Mouse (Mus musculus) megakaryocyte, embryonic 14.5 days (primary cell): ENCODE results near the gene Sp6. TPM values are rescaled to one million over a fixed set of nuclear protein-coding genes. Genes with fewer than 3 reads are reported as not detected.

Source experiments
- H3K27me3 ChIP-seq: replicated peaks from 2 replicates; pipeline ENCODE3; 2012; ENCODE audit warnings: inconsistent platforms
- H3K36me3 ChIP-seq: replicated peaks from 2 replicates; pipeline ENCODE3; 2012; ENCODE audit warnings: low read length, inconsistent platforms, mixed read lengths
- H3K4me1 ChIP-seq: 2 replicates; pipeline ENCODE4 v1.6.1; 2012; ENCODE audit warnings: inconsistent platforms
- H3K4me3 ChIP-seq: replicated peaks from 2 replicates; pipeline ENCODE3; 2012; ENCODE audit warnings: moderate library complexity, mild to moderate bottlenecking, inconsistent platforms
- H3K9me3 ChIP-seq: 2 replicates; pipeline ENCODE4 v1.6.1; 2012; ENCODE audit warnings: inconsistent platforms
- FLI1 ChIP-seq: IDR thresholded peaks from 2 replicates; pipeline ENCODE4 v1.6.1; 2012; ENCODE audit warnings: low read length, inconsistent platforms, mixed read lengths
- GATA1 ChIP-seq: IDR thresholded peaks from 3 replicates; pipeline ENCODE4 v1.6.1; 2012; ENCODE audit warnings: mixed read lengths, low read length, inconsistent platforms, borderline replicate concordance
- polyA plus RNA-seq: library from polyadenylated mRNA; stranded (reverse); fragments of >175 nt; gene quantifications from 2 replicates; pipeline ENCODE4 v1.2.3, GENCODE M21; 2012; ENCODE audit warnings: low replicate concordance; ENCODE audit not compliant: insufficient read depth

Gene Sp6
- polyA plus RNA-seq, result 0.77 and 1.4 TPM in 2 replicates

DNA sequence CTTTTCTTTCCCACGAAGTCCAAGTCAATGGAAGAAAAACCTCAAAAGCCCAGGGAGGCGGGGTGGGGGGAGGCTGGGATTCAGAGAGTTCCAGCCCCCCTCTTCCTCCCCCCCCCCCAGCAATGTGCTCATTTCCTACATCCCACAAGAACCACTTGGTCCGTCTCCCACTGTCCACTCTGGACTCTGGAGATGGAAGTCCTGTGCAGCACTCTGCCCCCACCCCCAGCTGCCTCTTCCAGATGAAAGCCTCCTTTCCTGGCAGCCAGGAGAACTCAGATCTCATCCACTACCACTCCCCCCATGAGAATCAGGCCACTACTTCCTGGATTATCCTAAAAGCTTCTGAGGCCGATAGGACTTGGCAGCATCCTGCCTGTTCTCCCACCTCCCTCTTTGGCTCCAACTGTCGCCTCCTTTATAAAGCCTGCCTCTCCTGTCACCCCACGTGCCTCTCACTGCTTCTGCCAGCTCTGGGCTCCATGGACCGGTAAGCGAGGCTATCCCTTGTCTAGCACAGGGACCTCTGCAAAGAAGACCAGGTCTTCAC, at the start of gene Sp6:
Gene Sp6 (plus strand): TSS at position 274 of the 550 bp plus-strand sequence.
- TF ChIP-seq FLI1, result no peak
- TF ChIP-seq GATA1, result no peak
- no peaks in the 10 kb centered on the region for H3K9me3 ChIP-seq
- no peaks in the 10 kb centered on the region for H3K36me3 ChIP-seq
- H3K27me3 ChIP-seq, result peaks cover 92% of the 10 kb centered on the region
- no peak within 1 kb of the TSS for H3K4me3 ChIP-seq
- H3K4me1 ChIP-seq, result peaks cover 41% of the 10 kb centered on the region

DNA sequence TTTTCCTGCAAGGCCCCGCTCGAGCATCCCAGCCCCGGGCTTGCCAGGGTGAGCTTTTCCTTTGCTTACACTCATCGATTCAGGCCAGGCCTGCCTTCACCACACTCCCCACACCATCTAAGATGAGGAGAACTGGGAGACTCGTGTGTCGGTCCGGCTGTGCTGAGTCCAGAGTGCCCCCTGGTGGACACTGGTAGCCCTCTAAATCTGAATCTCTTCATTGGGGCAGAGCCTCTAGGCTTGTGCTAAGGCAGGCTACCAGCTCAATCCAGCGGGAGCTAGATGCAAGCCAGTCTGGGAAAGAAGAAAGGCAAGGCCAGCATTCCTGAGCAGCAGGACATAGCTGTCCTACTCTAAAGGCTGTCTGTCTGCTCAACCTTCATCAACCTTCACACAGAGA, 49.6 kb upstream of the Sp6 start:
- H3K27me3 ChIP-seq, result no peaks in the 10 kb centered on the region
- H3K4me3 ChIP-seq, result no peak overlapping the region
- peaks cover 59% of the 10 kb centered on the region for H3K36me3 ChIP-seq
- no peak for TF ChIP-seq GATA1
- no peak for TF ChIP-seq FLI1
- no peaks in the 10 kb centered on the region for H3K9me3 ChIP-seq
- peaks cover 64% of the 10 kb centered on the region for H3K4me1 ChIP-seq

DNA sequence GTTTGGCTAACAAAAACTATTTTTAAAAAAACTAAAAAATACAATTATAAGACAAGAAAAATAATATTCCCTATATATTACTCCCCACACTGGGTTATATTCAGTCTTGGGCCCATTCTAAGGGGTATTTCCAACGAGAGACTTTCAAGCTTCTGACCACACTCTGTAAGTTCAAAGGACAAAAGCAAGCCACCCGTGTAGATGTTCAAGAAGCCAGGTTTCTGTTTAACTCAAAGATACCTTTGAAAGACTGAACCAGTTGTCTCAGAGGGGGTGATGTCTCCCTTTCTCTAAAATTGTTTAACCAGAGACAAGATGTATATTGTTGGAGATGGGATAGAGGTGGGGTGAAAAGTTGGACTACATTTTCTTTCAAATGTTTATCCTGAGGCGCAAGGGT, 47.0 kb upstream of the Sp6 start:
- TF ChIP-seq FLI1 (no peak), GATA1 (no peak)
- H3K4me1 ChIP-seq, result peaks cover 82% of the 10 kb centered on the region
- no peaks in the 10 kb centered on the region for H3K9me3 ChIP-seq
- H3K4me3 ChIP-seq, result no peak overlapping the region
- no peaks in the 10 kb centered on the region for H3K27me3 ChIP-seq
- H3K36me3 ChIP-seq, result peaks cover 35% of the 10 kb centered on the region

DNA sequence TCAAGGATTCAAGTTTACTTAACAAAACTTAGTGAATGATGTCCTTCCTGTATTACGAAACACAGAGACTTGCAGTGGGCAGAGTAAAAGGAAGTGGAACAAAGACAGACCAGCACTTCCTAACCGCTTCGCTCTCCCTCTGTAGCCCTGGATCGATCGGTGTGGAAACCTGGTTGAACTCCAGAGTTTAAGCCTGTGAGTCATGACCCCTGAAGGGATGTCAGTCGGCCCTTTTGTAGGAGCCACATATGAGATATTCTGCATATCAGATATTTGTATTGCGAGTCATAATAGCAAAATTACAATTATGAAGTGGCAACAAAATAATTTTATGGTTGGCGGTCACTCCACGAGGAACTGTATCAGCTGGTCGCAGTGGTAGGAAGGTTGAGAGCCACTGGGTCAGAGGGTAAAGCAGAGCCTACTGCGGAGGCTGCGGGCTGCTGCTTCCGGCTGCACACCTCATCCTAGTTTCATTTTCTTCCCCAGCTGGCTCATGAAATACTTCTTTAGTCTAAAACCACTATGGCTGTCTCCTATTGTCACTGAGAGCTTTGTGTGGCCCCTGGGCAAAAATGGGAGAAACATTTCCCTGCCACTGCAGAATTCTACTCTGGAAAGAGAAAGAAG, 46.2 kb upstream of the Sp6 start:
- H3K9me3 ChIP-seq, result no peaks in the 10 kb centered on the region
- H3K4me1 ChIP-seq, result peaks cover 84% of the 10 kb centered on the region
- TF ChIP-seq GATA1, result no peak
- no peak for TF ChIP-seq FLI1
- H3K36me3 ChIP-seq, result peaks cover 29% of the 10 kb centered on the region
- H3K4me3 ChIP-seq, result peak overlapping the region; percentile 92
- H3K27me3 ChIP-seq, result no peaks in the 10 kb centered on the region

DNA sequence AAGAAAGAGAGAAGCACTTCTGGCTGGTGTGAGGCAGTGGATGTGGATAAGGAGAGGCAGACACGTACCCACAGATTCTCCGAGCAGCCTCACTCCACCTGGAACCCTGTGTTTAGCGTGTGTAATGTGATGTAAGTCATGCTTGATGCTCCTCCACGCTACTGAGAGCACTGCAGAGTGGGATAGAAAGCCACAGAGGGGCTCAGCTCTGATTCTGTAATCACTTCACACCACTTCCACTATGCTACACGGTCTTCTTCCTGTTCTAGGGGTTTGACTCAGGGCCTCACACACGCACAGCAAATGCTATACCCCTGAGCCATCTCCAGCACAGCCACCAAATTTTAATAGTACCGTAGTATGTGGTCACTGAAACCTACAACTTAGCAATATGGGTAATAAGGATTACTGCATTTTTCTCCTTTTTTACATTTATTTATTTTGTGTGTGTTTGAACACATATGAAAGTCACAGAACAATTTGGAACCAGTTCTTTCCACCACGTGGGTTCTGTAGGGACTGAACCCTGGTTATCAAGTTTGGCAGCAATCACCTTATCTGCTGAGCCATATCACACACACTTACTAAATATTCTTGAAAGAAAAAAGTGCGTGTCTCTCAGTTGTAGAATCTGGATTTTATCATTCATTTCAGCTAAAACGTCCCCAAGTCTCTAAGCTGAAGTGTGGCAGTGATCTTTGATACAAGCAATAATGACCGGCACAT, 45.5 kb upstream of the Sp6 start:
- Histone ChIP-seq H3K36me3 (peaks cover 22% of the 10 kb centered on the region), H3K27me3 (no peaks in the 10 kb centered on the region), H3K9me3 (no peaks in the 10 kb centered on the region), H3K4me1 (peaks cover 90% of the 10 kb centered on the region), H3K4me3 (peak overlapping the region; percentile 92)
- TF ChIP-seq FLI1, result no peak

DNA sequence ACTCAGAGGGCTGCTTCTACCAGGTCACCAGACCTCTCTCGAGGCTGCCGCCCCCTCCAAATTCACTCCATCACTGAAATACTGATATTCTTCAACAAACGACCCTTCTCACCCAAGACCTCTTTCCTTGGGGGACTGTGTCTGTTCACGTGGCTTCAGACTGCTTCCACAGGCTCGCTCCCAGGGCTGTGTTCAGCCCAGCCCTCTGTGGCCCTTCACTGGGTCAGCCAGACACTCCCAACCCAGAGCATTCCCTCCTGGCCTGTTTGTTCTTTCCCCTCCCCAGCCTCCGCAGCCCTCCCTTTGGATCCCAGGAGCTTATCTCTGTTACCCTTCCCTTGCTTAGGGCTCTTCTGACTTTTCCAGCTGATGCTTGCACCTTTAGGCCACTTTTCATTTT, 44.7 kb upstream of the Sp6 start:
- Histone ChIP-seq H3K9me3 (no peaks in the 10 kb centered on the region), H3K36me3 (peaks cover 18% of the 10 kb centered on the region), H3K4me3 (peak overlapping the region; percentile 68), H3K27me3 (no peaks in the 10 kb centered on the region), H3K4me1 (peaks cover 93% of the 10 kb centered on the region)
- TF ChIP-seq FLI1 (no peak), GATA1 (no peak)

DNA sequence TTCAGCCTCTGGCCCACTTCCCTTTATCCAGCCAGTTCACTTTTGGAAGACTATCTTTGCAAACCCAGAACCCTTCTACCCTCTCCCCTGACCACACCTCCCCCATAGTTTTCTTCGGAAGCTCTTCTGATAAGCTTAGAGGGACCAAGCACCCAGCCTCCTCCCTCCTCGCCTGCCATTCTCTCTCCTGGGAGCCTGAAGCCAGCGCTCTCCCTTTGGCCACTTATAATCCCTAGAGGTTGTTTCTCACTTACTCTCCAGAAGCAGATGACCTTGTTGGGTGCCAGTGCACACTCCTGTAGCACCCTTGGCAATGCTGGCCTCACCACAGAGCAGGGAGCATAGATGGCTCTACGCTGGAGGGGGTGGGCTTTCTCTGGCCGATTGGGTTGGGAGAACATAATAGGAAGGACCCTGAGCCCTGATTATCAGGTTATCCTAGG, 43.9 kb upstream of the Sp6 start:
- H3K4me3 ChIP-seq, result peak overlapping the region; percentile 85
- H3K36me3 ChIP-seq, result peaks cover 13% of the 10 kb centered on the region
- TF ChIP-seq GATA1 (no peak), FLI1 (no peak)
- peaks cover 93% of the 10 kb centered on the region for H3K4me1 ChIP-seq
- H3K9me3 ChIP-seq, result no peaks in the 10 kb centered on the region
- H3K27me3 ChIP-seq, result no peaks in the 10 kb centered on the region

DNA sequence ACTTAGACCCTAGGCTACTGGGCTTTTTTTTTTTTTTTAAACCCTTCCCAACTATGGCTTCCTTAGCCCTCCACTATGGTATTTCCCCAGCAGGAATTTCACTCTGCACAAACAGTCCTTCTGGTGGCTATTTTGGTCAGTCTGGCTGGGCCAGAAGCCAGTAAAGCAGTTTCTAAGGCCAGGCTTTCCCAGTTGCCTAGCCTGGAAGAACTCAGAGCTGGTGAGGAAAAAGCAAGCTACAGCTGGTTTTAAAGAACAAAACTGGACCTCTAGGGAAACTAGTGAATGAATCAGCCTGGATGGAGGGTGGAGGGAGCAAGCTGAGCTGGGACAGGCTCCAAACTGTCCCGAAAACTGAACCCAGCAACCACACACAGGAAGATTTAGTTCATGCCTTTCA, 43.4 kb upstream of the Sp6 start:
- Histone ChIP-seq H3K36me3 (peaks cover 10% of the 10 kb centered on the region), H3K9me3 (no peaks in the 10 kb centered on the region), H3K4me1 (peaks cover 96% of the 10 kb centered on the region), H3K27me3 (no peaks in the 10 kb centered on the region), H3K4me3 (peak overlapping the region; percentile 85)
- TF ChIP-seq FLI1 (no peak), GATA1 (no peak)

DNA sequence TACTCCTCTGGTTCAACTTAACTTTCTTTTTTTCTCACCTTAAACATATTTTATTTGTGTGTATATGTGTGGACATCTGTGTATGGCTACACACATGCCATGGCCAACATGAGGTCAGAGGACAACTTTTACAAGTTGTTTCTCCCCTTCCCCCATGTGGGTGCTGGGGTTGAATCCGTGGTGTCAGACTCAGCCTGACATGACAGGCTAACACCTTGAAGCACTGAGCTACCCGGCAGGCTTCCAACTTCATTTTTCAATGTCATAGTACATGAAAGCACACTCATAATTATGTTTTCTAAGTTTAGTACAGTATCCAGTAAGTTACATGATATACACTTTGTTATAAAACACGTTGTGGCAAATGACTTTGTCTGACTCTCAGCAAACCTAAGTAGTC, 42.9 kb upstream of the Sp6 start:
- Histone ChIP-seq H3K4me1 (peaks cover 94% of the 10 kb centered on the region), H3K4me3 (no peak overlapping the region), H3K9me3 (no peaks in the 10 kb centered on the region), H3K36me3 (peaks cover 10% of the 10 kb centered on the region), H3K27me3 (no peaks in the 10 kb centered on the region)
- no peak for TF ChIP-seq FLI1
- no peak for TF ChIP-seq GATA1

DNA sequence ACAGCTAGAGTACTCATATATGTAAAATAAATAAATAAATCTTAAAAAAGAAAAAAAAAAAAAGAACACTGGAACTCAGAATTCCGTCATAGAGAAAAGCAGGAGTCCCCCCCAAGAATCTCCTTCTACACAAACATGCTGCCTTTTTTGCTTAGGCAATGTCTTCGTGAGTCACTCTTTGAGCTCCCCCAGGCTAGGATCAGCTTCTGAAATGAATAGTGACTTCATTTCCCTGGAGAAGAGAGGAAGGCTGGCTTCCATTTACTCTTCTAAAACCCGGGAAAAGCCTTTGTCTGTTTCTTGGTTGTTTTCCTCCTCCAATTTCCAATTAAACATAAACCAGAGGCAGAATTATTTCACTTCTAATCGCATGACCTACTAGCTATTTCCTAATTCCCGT, 40.3 kb upstream of the Sp6 start:
- Histone ChIP-seq H3K4me3 (no peak overlapping the region), H3K27me3 (no peaks in the 10 kb centered on the region), H3K36me3 (peaks cover 10% of the 10 kb centered on the region), H3K4me1 (peaks cover 84% of the 10 kb centered on the region), H3K9me3 (no peaks in the 10 kb centered on the region)
- no peak for TF ChIP-seq GATA1
- no peak for TF ChIP-seq FLI1
